Mouse (Mus musculus): Measurements from ENCODE around the gene Tada2b. TPM values are rescaled to one million over a fixed set of nuclear protein-coding genes. Genes with fewer than 3 reads are reported as not detected.

Tada2b gene
- polyA plus RNA-seq, 1 experiment from 2014 or later = 2.8 TPM

DNA sequence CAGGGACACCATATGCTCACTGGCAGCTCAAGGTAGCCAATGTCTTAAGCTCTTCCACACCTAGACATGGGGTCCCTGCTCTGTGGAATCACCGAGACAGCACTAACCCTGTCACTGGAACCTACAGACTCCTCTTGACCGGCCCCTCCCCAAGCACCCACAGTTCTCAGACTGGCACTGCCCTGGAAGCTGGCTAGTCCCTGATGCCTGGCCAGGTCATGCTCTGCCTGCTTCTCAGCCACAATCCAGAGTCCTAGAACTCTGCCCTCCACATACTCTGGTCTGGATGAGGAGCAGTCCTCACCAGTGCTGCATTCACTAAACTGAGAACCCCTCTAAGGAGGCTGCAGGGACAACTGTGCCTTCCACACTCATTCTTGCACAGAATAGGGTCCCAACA, 26.9 kb upstream of the Tada2b start:
- Histone ChIP-seq H3K4me3 (no peak overlapping the region), H3K4me2 (no peak overlapping the region), H3K9me3 (replicated peaks) (no peaks in the 10 kb centered on the region), H3K27me3 (no peaks in the 10 kb centered on the region), H3K9ac (no peak overlapping the region), H3K27ac (no peak overlapping the region), H3K4me1 (no peaks in the 10 kb centered on the region), H3K36me3 (ENCODE audit: poor library complexity, severe bottlenecking) (peaks cover 90% of the 10 kb centered on the region)
- WGBS = 100% methylated on average over 2 of the region's 2 CpGs
- no peak for ATAC-seq

DNA sequence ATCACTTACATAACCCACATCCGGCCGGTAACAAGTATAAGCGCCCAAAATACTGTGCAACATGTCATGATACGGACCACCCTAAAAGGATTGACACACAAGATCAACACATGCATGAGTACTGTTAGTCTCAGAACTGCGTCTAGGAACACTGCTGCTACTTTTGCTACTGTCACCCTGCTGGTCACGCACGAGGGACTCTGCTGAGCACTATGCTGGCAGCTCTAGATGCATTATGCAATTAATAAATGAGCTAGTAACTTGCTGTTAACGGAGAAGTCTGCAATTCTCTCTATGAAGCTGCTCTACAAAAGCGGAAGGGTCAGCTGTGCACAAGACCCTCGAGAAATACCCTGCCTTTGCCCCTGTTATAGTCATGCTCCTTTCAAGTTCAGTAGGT, 24.3 kb upstream of the Tada2b start:
- H3K4me2 ChIP-seq = no peak overlapping the region
- WGBS = 92% methylated on average over 10 of the region's 10 CpGs
- no peaks in the 10 kb centered on the region for H3K9me3 ChIP-seq (replicated peaks)
- H3K4me3 ChIP-seq = no peak overlapping the region
- H3K27me3 ChIP-seq = no peaks in the 10 kb centered on the region
- H3K27ac ChIP-seq = no peak overlapping the region
- no peaks in the 10 kb centered on the region for H3K4me1 ChIP-seq
- no peak overlapping the region for H3K9ac ChIP-seq
- H3K36me3 ChIP-seq (ENCODE audit: poor library complexity, severe bottlenecking) = peaks cover 94% of the 10 kb centered on the region
- ATAC-seq = no peak

DNA sequence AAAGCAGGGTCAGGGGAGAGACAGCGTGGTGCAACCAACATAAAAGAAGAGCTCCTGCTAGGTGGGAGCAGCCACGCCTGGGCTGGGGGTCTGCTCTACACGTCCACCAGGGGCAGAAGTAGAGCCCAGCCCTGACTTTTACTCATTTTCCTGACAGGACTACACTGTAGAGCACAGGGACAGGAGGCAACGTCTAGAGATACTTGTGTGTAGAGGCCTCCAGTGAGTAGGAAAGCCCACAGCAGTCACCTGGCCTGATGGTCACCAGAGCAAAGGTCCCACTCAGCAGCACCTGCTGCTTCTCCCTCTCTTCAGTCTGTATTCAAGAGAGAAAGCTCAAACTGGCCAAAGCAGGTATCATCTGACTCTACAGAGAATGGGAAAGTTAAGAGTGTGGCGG, 21.6 kb upstream of the Tada2b start:
- Histone ChIP-seq H3K9ac (no peak overlapping the region), H3K4me1 (no peaks in the 10 kb centered on the region), H3K4me2 (no peak overlapping the region), H3K36me3 (ENCODE audit: poor library complexity, severe bottlenecking) (peaks cover 96% of the 10 kb centered on the region), H3K4me3 (no peak overlapping the region), H3K9me3 (replicated peaks) (no peaks in the 10 kb centered on the region), H3K27ac (no peak overlapping the region), H3K27me3 (no peaks in the 10 kb centered on the region)
- ATAC-seq = no peak
- WGBS = 73% methylated on average over 5 of the region's 5 CpGs

DNA sequence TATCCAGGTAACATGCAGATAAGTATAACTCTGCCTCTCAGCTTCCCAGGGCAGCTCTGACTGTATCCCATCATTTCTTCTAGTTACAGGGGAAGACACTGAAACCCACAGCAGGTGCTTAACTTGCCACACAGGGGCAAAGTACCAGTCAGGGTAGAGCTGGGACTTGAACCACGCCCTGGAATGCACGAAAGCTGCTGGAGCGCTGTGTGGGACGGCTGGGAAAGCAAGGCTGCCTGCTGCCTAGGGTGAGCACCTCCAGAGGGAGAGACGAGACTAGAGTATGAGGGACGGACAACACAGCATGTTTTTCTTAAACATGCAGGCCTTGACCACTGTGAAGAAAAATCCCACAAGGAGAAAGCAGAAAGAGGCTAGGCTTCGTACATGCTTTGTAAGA, 21.1 kb upstream of the Tada2b start:
- WGBS = 90% methylated on average over 7 of the region's 7 CpGs
- no peak overlapping the region for H3K4me3 ChIP-seq
- H3K4me2 ChIP-seq = no peak overlapping the region
- no peaks in the 10 kb centered on the region for H3K4me1 ChIP-seq
- H3K9me3 ChIP-seq (replicated peaks) = no peaks in the 10 kb centered on the region
- no peaks in the 10 kb centered on the region for H3K27me3 ChIP-seq
- ATAC-seq = no peak
- H3K9ac ChIP-seq = no peak overlapping the region
- H3K27ac ChIP-seq = no peak overlapping the region
- H3K36me3 ChIP-seq (ENCODE audit: poor library complexity, severe bottlenecking) = peaks cover 95% of the 10 kb centered on the region

DNA sequence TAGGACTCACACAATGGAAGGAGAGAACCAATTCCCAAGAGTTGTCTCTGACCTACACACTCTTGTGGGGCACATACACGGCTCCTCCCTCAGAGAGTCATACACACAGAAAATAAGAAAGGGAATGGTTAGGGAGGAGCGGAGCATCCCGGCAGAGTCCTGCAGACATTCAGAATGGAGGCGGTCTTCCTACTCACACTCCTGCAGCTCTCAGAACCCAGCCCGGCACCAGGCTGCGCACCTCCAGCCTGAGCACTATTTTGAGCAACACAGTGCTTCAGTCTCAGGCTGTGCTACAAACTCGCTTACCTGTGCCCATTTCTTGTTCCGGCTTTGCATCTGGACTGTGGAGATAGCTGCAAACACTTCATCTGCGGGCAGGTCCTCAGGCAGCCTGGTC, 10.6 kb upstream of the Tada2b start:
- no peak overlapping the region for H3K4me2 ChIP-seq
- no peak overlapping the region for H3K9ac ChIP-seq
- no peaks in the 10 kb centered on the region for H3K9me3 ChIP-seq (replicated peaks)
- WGBS = 95% methylated on average over 9 of the region's 9 CpGs
- peaks cover 75% of the 10 kb centered on the region for H3K36me3 ChIP-seq (ENCODE audit: poor library complexity, severe bottlenecking)
- H3K27me3 ChIP-seq = no peaks in the 10 kb centered on the region
- no peaks in the 10 kb centered on the region for H3K4me1 ChIP-seq
- ATAC-seq = no peak
- no peak overlapping the region for H3K27ac ChIP-seq
- H3K4me3 ChIP-seq = no peak overlapping the region

DNA sequence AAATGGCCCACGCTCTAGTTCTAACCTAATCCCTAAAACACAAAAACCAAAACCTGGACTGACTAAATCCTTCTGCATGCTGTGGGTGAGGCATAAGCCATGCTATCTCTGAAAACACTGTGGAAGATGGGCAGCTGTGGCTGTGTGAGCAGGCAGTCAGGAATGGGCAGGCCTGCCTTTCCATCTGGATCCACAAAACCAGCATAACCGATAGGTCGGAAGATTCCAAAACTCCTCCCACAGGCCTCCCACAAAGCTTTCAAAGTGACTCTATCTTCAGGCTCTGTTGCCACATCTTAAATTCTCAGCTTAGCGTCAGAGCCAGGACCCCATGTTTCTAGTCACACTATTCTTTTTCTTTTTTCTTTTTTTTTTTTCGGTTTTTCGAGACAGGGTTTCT, 9.8 kb upstream of the Tada2b start:
- Histone ChIP-seq H3K27ac (no peak overlapping the region), H3K4me2 (no peak overlapping the region), H3K4me1 (no peaks in the 10 kb centered on the region), H3K9me3 (replicated peaks) (no peaks in the 10 kb centered on the region), H3K4me3 (no peak overlapping the region), H3K9ac (no peak overlapping the region), H3K36me3 (ENCODE audit: poor library complexity, severe bottlenecking) (peaks cover 71% of the 10 kb centered on the region), H3K27me3 (no peaks in the 10 kb centered on the region)
- WGBS = 87% methylated on average over 6 of the region's 6 CpGs
- no peak for ATAC-seq

DNA sequence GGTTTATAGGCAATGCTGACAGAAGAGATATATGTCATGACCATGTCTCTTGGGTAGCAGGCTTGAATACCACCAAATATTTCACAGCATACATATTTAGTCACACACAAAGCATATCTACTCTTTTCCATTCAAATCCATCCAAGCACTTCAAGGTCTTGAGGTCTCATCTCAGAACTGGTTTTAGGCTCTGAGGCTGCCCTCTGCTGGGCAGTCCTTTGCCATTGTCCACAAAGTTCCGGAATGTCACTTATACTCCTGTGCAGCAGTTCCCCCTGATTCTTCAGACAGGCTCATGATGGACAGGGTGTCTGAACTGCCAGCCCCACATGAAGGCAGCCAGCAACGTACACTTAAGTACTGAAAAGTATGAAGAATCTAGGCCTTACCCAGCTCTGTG, 5.1 kb upstream of the Tada2b start:
- no peak overlapping the region for H3K27ac ChIP-seq
- no peak for ATAC-seq
- no peak overlapping the region for H3K9ac ChIP-seq
- no peak overlapping the region for H3K4me2 ChIP-seq
- peaks cover 36% of the 10 kb centered on the region for H3K36me3 ChIP-seq (ENCODE audit: poor library complexity, severe bottlenecking)
- 41% methylated on average over 2 of the region's 2 CpGs for WGBS
- H3K4me1 ChIP-seq = peaks cover 11% of the 10 kb centered on the region
- H3K27me3 ChIP-seq = peaks cover 6% of the 10 kb centered on the region; the same call in 1 of the 2 replicates
- H3K9me3 ChIP-seq (replicated peaks) = no peaks in the 10 kb centered on the region
- no peak overlapping the region for H3K4me3 ChIP-seq

DNA sequence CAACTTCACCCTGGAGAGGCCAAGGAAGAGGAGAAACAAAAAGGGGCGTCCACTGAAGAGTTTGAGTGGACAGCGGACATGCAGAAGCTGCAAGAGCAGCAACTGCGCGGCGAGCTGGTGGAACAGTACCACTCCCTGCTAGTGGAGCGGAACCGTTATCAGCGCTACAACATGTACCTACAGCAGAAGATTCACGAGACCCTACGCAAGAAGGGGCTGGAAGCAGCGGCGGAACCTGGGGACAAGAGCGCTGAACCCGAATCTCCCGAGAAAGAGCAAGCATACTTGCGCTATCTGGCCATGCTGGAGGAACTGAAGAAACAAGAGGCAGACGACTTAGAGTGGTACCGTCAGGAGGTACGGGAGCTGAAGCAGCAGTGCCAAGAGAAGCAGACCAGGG, 1.2 kb upstream of the Tada2b start:
- Histone ChIP-seq H3K27me3 (peaks cover 6% of the 10 kb centered on the region; the same call in 1 of the 2 replicates), H3K4me2 (peak overlapping the region; percentile 93), H3K36me3 (ENCODE audit: poor library complexity, severe bottlenecking) (no peaks in the 10 kb centered on the region; the same call in 1 of the 2 replicates), H3K9ac (peak overlapping the region; percentile 74), H3K9me3 (replicated peaks) (no peaks in the 10 kb centered on the region), H3K4me3 (peak overlapping the region; percentile 90), H3K27ac (no peak overlapping the region), H3K4me1 (peaks cover 38% of the 10 kb centered on the region)
- ATAC-seq = no peak
- WGBS = 48% methylated on average over 19 of the region's 19 CpGs

DNA sequence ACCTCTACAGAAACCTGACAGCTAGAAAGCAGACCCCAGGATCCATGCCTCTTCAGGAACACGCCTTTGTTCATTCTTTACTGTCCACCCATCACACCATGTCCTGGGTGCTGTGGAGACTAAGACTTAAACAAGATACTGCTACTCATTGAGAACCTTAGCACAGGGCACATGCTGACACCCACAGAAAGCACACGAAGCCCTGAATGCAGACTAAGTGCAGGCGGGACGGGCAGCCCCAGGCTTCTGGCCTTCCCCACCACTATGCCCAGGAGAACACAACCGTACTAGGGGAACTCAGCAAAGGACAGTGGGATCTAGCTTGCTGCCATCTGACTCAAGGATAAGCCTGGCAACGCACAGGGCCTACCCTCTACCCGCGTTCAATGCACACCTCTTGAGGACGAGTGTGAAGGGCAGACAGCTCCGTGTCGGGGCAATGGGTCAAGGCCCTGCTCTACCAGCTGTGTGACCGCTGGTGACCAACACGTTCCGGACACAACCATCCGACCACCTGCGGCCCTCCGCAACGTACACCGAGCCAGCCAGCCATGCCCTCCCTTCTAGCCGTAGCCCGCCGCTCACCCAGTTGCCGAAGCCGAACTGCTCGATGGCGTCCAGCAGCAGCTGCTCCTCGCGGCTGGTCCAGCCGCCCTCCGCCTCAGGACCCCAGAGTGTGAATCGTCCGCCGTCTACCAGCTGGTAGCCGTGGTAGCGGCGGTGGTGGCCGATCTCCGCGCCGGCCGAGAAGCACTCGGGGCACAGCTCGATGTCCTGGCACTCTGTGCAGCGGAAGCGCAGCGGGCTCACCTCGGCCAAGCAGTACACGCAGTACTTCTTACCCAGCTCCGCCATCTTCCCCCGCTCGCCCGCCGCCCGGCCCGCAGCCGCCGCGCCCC, 633 bp downstream of the Tada2b start:
- peak overlapping the region; percentile 92 for H3K4me2 ChIP-seq
- H3K36me3 ChIP-seq (ENCODE audit: poor library complexity, severe bottlenecking) = no peaks in the 10 kb centered on the region; the same call in 1 of the 2 replicates
- peak overlapping the region; percentile 86 for H3K9ac ChIP-seq
- under 1% methylated on average over 52 of the region's 58 CpGs for WGBS
- ATAC-seq = peak; percentile 1; the same call in 1 of the 2 replicates
- H3K9me3 ChIP-seq (replicated peaks) = no peaks in the 10 kb centered on the region
- peaks cover 43% of the 10 kb centered on the region for H3K4me1 ChIP-seq
- H3K4me3 ChIP-seq = peak overlapping the region; percentile 90
- peaks cover 6% of the 10 kb centered on the region; the same call in 1 of the 2 replicates for H3K27me3 ChIP-seq
- H3K27ac ChIP-seq = peak overlapping the region; percentile 81

DNA sequence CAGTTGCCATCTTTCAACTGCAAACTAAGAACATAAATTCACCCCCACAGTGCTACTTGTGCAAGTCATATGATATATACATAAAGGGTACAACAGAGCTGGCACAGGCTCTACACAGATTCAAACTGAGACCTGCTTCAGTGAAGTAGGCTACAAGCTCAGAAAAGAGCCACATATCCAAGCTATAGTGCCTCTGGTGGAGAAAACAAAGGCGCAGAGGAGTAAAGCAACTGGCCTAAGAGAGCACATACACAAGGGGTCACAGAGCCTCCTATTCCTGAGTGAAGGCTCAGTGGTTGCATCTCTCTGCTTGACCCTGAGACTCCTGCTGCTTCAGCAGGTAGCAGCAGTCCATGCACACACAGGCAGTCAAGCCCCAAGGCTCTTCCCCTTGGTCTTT, 3.0 kb downstream of the Tada2b start:
- Histone ChIP-seq H3K27ac (no peak overlapping the region), H3K4me2 (no peak overlapping the region), H3K9me3 (replicated peaks) (no peaks in the 10 kb centered on the region), H3K27me3 (peaks cover 6% of the 10 kb centered on the region; the same call in 1 of the 2 replicates), H3K36me3 (ENCODE audit: poor library complexity, severe bottlenecking) (peaks cover 7% of the 10 kb centered on the region), H3K9ac (no peak overlapping the region), H3K4me1 (peaks cover 43% of the 10 kb centered on the region), H3K4me3 (no peak overlapping the region)
- WGBS = 64% methylated on average over 1 of the region's 1 CpGs
- ATAC-seq = no peak

DNA sequence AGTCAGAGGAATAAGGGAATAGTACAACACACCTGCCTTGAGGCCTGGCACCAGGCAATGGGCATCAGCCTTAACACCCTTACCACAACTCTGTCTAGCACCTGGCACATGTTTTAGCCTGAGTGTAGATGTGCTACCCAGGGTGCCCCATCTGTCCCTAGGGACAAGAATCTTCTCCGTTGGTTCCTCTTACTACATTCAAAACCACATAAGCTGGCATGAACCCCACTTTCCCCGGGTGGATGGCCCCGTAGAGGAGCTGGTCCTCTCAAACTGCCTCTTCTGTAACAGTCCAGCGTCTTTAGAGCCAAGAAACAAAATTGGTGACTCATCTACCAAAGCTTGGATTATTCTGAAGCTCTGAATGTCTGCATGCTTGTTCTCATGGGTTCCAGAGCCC, 3.7 kb downstream of the Tada2b start:
- 91% methylated on average over 4 of the region's 4 CpGs for WGBS
- no peak overlapping the region for H3K4me2 ChIP-seq
- no peak overlapping the region for H3K27ac ChIP-seq
- peaks cover 40% of the 10 kb centered on the region for H3K4me1 ChIP-seq
- no peak overlapping the region for H3K4me3 ChIP-seq
- no peak for ATAC-seq
- H3K36me3 ChIP-seq (ENCODE audit: poor library complexity, severe bottlenecking) = peaks cover 13% of the 10 kb centered on the region
- H3K27me3 ChIP-seq = peaks cover 4% of the 10 kb centered on the region; the same call in 1 of the 2 replicates
- H3K9me3 ChIP-seq (replicated peaks) = no peaks in the 10 kb centered on the region
- H3K9ac ChIP-seq = no peak overlapping the region

DNA sequence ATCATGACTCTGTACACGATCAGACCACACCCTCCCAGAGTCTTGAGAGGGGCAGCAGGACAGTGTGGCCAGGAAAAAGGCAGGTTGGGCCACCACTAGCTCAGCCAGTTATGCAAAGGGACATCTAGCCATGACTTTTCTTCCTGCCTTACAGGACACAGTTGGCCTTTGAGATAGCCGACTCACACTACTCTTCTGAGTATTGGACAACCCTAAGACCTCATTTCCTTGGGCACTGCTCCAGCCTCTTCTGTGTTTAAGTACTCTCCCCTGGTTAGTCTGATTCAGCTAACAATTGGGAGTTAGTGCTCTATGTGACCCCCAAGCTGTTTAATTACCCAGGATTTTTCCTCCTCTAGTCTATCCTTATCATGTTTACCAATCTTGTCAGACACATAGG, 4.3 kb downstream of the Tada2b start:
- H3K27me3 ChIP-seq = no peaks in the 10 kb centered on the region
- no peak for ATAC-seq
- H3K9ac ChIP-seq = no peak overlapping the region
- no peak overlapping the region for H3K27ac ChIP-seq
- peaks cover 17% of the 10 kb centered on the region for H3K36me3 ChIP-seq (ENCODE audit: poor library complexity, severe bottlenecking)
- peaks cover 34% of the 10 kb centered on the region for H3K4me1 ChIP-seq
- no peaks in the 10 kb centered on the region for H3K9me3 ChIP-seq (replicated peaks)
- WGBS = 89% methylated on average over 2 of the region's 2 CpGs
- H3K4me3 ChIP-seq = no peak overlapping the region
- no peak overlapping the region for H3K4me2 ChIP-seq
